Mouse (Mus musculus): ENCODE measurements around the gene Man2a1. TPM values are rescaled to one million over a fixed set of nuclear protein-coding genes. Genes with fewer than 3 reads are reported as not detected.

Gene Man2a1
- total RNA-seq, 2 experiments from 2014 or later = 13.6 to 15.2 TPM

DNA sequence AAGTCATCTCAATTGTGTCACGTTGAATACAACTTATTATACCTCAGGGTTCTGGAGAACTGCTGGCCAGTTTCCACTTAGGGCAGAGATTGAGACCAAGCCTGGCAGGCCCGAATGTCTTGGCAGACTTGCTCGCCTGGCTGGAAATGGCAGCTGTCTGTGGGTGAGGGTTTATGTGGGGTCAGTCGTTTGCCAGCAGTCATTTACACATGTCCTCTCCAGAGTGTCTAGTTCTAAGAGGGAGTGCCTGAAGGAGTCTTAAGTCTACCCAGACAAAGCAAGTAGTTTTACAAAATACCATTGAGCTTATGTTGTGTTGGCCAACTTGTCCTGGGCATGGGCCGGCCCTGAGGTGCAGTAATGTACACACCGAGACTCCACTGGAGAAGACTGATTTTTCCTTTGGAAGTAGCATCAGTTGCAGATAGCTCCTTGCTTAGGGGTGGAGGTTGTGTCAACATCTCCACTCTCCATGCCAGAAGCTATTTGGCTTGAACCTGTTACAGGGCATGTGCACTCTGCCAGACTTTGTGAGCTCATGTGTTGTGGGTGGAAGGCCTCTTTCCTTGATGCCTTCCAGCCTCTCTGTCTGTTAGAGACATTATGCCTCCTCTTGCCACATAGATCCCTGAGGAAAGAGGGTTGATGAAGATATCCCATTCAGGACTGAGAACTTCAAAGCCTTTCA lies 84.8 kb downstream of the Man2a1 start:
- no peak for DNase-seq (ENCODE audit: extremely low spot score in 1 of 2, low spot score in 1 of 2)

DNA sequence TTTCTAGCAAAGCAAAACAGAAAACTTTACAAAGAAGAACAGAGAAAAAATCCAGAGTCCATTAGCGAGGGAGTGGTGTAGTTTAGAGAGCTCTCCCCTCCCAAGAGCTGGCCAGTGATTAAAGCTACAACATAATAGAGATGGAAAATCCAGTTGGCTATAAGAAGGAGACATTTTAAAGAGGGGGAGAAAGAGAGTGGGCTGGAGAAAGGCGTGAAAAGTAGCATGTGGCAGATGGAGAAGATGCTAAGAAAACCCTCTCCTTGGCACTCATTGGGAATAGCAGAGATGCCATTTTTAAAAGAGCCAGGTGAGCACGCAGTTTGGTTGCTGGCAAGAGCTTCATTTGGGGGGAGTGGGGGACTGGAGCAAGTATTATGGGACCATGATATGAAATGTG lies 89.1 kb downstream of the Man2a1 start:
- DNase-seq (ENCODE audit: extremely low spot score in 1 of 2, low spot score in 1 of 2) = no peak

DNA sequence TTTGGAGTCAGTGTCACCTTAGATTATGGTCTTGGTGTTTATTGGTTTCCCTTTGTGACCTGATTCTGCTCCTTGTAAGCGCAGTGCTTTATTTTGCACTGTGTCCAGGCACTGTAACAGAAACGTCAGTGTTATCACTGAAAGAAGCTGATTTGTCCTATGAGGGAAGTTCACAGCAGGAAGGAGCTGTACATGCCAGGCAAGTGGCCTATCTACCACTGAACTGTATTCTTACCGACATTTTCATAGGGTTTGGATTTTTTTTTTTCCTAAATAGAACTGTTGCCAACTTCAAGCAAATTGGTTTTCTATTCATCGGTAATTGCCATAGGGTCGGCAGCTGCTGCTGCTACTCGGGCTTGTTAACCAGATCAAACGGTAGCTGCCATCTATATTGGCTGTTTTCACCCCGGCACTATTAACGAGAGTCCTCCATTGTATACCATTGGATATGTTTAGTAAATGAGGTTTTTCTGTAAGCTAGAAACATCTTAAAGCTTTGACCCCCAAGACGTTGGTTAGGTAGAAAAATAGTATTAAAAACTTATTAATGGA lies 96.8 kb downstream of the Man2a1 start:
- DNase-seq (ENCODE audit: extremely low spot score in 1 of 2, low spot score in 1 of 2) = no peak

DNA sequence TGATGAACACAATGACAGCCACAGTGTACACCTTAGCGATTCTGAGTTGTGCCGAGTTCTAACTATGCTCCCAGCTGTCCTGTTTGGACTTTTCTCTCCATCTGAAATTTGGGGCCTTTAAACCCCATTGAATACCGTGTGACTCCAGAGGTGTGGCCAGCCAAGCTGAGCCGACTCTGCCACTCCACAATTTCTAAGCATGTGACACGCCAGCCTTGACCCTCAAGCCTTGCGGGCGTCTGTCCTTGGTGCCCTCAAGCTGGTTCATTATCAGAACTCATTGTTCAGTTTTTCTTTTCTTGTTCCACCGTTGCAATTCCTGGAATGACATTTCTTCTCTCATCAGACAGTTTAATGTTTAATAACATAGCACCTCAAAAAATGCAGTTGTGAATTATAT lies 98.0 kb downstream of the Man2a1 start:
- no peak for DNase-seq (ENCODE audit: extremely low spot score in 1 of 2, low spot score in 1 of 2)

- DNase-seq (ENCODE audit: extremely low spot score in 1 of 2, low spot score in 1 of 2) = no peak
These were observed 103.2 kb downstream of the Man2a1 start for GRCm38 (mm10) chr17:64703649-64704230.

DNA sequence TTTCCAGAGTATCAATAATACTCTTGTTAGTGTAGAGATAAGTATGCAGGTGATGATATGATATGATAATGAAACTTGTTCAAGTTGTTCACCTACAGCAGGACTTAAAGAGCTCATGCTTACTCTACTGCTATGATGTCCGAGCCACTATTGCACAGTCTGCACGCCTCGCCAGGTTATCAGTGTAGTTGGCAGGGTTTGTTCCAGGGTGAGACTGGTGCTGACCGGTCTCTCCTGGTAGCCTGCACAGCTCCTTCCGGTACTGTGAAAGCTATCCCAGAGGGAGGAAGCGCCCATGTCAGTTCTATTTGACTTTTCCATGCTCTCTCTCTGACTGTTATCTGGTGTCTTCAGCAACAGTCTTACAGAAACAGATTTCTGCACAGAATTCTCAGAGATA lies 107.0 kb downstream of the Man2a1 start:
- DNase-seq (ENCODE audit: extremely low spot score in 1 of 2, low spot score in 1 of 2) = no peak

DNA sequence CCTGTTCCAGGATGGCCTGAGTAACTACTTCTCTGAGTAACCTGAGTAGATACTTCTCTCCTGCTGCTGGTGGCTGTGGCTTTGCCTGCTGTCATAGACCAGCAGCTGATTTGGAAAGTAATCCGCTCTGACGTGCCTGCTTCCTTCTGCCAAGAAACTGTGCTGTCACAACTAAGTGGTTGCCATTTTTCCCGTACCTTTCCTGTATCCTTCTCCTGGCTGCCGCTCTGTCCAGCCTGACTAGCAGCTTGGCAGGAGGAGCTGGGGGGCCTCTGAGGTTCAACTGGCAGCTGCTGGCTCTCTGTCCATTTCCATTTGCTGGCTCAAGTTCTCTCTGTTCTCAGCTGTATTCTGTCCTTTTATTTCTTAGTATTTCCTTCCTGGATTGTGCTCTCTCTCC lies 115.8 kb downstream of the Man2a1 start:
- DNase-seq (ENCODE audit: extremely low spot score in 1 of 2, low spot score in 1 of 2) = peak in 1 of 2 experiments; percentile 5

- no peak for DNase-seq (ENCODE audit: extremely low spot score in 1 of 2, low spot score in 1 of 2)
These were observed 119.2 kb downstream of the Man2a1 start for GRCm38 (mm10) chr17:64719760-64720159.

DNA sequence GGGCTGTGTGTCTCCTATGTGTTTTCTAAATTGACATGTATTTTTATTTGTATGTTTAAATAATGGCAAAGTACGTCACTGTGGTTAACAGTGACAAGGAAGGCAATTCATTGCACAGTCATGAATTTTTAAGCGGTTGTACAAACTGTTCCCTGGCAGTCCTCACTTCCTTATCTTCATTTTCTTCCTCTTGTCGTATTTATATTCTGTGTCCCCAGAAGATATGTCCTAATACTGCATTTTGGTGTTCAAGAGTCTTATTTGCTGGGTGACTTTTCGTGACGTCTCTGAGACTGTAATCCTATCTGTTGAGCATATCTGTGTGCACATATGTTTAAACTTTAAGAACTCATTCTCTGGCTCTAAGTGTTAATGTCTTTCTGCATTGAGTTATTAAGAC lies 120.6 kb downstream of the Man2a1 start:
- DNase-seq (ENCODE audit: extremely low spot score in 1 of 2, low spot score in 1 of 2) = no peak

- no peak for DNase-seq (ENCODE audit: extremely low spot score in 1 of 2, low spot score in 1 of 2)
These were observed 122.6 kb downstream of the Man2a1 start for GRCm38 (mm10) chr17:64723162-64723561.

DNA sequence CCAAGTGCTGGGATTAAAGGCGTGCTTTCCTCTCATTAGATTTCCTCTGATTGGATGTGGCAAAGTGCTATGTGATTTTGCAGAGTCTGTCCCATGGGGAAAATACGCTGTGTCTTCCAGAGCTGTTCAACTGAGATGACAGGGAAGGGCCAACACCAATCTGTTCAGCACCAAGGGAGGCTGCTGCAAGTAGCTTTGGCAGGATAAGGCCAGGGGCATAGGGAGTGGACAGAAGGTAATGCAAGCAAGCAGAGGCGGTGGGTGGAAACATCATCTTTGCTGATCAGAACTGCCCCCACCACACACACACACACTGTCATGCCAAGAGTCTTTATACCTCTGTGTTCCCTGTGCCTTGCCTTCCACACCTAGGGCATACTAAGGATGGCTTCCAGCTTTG lies 124.7 kb downstream of the Man2a1 start:
- DNase-seq (ENCODE audit: extremely low spot score in 1 of 2, low spot score in 1 of 2) = no peak

DNA sequence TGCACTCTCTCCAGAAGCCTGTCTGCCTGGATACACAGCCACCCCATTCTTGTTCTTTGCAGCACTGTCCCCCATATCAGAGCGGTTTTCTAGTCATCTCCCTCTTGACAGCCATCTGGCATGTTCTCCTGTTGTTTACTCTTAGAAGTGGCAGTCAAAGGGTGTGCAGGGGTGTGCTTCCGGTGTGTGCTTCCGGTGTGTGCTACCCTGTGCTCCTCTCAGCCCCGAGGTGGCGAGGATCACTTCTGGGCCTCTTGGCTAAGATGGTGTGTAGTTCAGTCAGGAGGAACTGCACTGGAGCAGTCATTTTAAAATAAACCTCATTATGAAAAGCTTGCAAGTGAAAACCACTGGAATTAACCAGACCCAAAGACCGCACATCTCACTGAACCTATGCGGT lies 125.5 kb downstream of the Man2a1 start:
- no peak for DNase-seq (ENCODE audit: extremely low spot score in 1 of 2, low spot score in 1 of 2)

GRCm38 (mm10) chr17:64735492-64735891 lies 135.0 kb downstream of the Man2a1 start:
- no peak for DNase-seq (ENCODE audit: extremely low spot score in 1 of 2, low spot score in 1 of 2)

DNA sequence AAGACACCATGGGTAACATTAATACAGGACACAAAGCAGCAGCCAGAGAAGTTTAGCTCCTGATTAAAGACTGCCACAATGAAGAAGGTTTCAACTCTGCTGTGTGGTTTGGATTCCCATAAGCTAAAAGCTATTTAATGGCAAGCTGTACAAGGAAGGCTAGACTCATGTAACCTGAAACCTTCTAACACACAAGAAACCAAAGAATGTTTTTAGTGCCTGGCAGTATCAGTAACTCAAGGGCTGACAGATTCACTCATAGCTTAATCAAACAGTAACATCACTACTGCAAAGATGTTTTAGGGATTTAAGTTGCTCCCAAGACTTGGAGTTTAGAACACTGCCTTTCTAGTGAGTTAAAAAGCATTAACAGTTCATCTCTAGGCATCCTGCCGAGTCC lies 137.4 kb downstream of the Man2a1 start:
- DNase-seq (ENCODE audit: extremely low spot score in 1 of 2, low spot score in 1 of 2) = no peak

- DNase-seq (ENCODE audit: extremely low spot score in 1 of 2, low spot score in 1 of 2) = no peak
These were observed 138.6 kb downstream of the Man2a1 start for GRCm38 (mm10) chr17:64739129-64739528.

DNA sequence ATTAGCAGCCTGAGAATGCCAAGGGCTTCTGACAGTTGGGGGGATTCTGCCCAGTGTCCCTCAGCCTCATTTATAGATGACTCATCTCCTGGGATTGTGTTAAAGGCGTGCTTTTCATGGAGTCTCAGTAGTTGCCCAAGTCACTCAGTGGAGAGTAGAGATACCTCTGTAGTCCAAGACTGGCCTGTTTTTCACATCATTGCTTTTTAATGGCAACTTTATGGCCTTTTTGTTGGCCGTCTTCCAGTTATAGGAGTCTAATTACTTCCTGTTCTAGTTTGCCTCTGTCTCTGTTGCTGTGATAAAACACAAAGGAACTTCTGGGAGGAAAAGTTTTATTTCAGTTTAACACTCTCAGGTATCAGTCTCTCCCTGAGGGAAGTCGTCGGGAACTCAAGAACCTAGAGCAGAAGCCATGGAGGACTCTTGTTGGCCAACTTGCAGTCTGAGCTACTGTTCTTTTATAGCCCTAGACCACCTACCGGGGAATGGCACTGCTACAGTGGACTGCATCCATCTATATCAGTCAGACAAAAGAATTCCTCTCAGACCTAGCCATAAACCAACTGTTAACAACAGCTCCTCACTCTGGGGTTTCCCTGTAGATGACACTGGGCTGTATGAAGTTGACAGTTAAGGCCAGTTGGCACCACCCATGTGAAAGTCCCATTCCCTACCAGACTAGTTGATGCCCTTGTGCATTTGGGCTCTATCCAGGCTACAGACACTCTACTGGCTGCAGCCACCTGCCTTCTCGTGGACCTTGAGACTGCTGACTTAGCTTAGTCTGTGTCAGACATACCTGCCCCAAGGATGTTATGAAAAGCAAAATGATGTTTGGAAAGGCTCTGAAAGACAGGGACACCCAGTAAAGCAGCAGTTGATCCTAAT lies 142.4 kb downstream of the Man2a1 start:
- no peak for DNase-seq (ENCODE audit: extremely low spot score in 1 of 2, low spot score in 1 of 2)

DNA sequence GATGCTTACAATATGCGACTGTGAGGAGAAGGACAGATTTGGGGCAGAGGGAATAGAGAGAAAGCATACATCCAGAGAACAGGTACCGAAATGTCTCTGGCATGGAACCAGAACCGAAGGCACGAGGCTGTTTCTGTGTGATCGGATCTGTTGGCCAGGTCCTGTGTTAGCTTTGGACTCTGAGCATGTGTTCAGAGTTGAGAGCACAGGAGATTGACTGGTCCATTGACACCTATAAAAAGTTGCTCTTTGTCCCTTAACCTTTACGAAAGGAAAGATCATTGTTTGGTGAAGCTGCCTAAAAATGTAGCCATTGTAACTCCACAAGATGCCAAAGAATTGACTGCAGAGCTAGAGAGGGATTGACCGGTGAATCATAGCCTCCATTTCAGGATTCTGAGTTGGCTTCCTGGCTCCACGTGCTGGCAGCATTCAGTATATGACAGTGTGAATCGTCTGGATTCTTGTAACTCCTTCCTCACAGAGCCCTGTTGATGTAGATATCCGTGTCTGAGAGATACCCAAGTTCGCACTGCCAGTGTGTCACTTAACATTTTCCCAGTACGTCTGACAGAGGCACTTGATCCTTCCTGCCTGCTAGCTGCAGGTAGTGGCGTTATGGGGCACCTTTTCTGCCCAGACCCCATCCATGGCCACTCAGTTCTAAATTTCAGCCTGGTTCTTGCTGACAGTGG lies 143.2 kb downstream of the Man2a1 start:
- no peak for DNase-seq (ENCODE audit: extremely low spot score in 1 of 2, low spot score in 1 of 2)

DNA sequence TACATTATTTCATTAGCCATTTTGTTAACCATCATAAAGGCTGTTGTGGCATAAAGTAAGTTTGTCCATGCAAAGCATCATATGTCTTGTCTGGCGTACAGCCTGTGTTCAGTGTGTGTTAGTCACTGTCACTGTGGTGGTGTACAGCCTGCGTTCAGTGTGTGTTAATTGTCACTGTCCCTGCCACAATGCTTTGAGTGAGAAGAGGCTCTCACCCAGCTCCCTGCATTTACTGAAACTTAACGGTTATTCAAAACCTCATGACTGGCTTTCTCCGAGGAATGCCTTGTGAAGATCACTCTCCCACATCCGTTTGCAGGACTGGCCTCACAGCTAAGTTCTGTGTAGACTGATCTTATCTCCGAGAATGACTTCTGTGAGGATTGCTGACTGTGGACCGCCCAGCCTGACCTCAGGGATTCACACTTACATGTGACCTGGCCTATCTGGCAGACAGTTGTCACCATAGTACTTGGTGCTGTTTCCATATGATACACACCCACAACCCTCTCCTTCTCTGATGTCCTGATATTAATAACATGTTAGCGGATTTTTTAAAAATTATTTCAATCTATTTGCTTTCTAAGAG lies 146.2 kb downstream of the Man2a1 start:
- DNase-seq (ENCODE audit: extremely low spot score in 1 of 2, low spot score in 1 of 2) = no peak

- no peak for DNase-seq (ENCODE audit: extremely low spot score in 1 of 2, low spot score in 1 of 2)
These were observed 146.9 kb downstream of the Man2a1 start for GRCm38 (mm10) chr17:64747461-64747860.

GRCm38 (mm10) chr17:64748131-64748530 lies 147.6 kb downstream of the Man2a1 start:
- no peak for DNase-seq (ENCODE audit: extremely low spot score in 1 of 2, low spot score in 1 of 2)
